ENCODE assay signal across 18 mouse cellular contexts in genomic region chr5:37238654-37239053, GRCm38 (mm10). TPM values are rescaled to one million over a fixed set of nuclear protein-coding genes. Genes with fewer than 3 reads are reported as not detected.
"Had no signal": no experiment of that assay in that cellular context is flagged by ENCODE, and none has a peak within 500 bp of the region (broad histone marks: within the 10 kb centered on the region; RNA-seq: fewer than 3 reads in every experiment).

No protein-coding gene starts in this region.

- DNase-seq: gastrocnemius, postnatal 14 days; gastrocnemius, postnatal 36 days; heart, adult 11 months; heart, adult 2 months; heart, postnatal 14 days; heart, postnatal 36 days; kidney, adult 11 months; kidney, adult 2 months; kidney, adult 9 months; kidney, postnatal 14 days; kidney, postnatal 36 days; layer of hippocampus, postnatal 36 days; left cerebral cortex, postnatal 4 days had no signal

- ATAC-seq: hindbrain, postnatal 0 days; intestine, embryonic 16.5 days; liver, embryonic 12.5 days had no signal

RNA-seq across cellular contexts. Expression of gene Crmp1, which starts 3.1 kb away (rescaled TPM):
- total RNA-seq: hematopoietic stem cell, adult 5-6 weeks; liver, adult 2 months had no signal
